Mouse (Mus musculus): Measurements from ENCODE around the gene Fkbp10.

Fkbp10 gene

DNA sequence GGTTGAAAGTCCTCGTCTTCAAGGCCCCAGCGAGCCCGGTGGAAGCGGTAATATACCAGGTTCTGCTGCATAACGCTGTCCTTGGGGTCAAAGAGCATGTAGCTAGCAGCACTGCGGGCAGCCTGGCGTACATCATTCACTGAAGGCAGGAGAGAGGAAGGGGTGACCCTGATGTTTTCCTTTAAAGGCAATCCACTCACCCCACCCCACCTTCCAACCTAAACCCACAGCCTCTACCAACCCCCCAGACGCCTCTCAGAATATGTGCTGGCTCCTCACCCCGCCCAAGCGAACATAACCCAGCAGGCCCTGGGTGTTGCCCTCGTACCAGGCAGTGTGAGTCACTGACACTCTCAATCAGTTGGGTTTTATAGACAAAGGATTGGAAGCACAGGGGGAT is 3.8 kb upstream of the Fkbp10 start:
- no peak for DNase-seq (ENCODE audit: low spot score)

DNA sequence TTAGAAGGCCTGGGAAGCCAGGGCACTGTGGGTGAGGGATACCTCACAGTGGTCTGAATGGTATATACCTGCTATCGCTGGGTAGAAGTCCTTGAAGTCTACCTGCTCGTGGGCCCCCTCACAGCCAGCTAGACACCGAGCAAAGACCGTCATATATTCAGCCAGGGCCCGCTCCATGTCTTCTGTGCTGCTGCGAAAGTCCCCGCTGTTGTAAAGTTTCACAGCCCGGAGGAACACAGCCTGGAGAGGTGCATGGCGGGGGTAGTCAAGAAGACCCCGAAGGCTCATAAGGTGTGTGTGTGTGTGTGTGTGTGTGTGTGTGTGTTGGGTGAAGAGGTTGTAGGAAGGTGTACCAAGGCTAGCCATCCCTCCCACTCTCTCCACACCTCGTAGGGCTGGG is 2.0 kb upstream of the Fkbp10 start:
- no peak for DNase-seq (ENCODE audit: low spot score)

- DNase-seq (ENCODE audit: low spot score): peak; percentile 86
Measured at GRCm38 (mm10) chr11:100414021-100414913, 1.2 kb upstream of the Fkbp10 start, which contains the start of gene P3h4. Gene P3h4, minus strand, starts transcription at chr11:100414836.

- no peak for DNase-seq (ENCODE audit: low spot score)
Measured at GRCm38 (mm10) chr11:100421537-100421936, 6.0 kb downstream of the Fkbp10 start.

DNA sequence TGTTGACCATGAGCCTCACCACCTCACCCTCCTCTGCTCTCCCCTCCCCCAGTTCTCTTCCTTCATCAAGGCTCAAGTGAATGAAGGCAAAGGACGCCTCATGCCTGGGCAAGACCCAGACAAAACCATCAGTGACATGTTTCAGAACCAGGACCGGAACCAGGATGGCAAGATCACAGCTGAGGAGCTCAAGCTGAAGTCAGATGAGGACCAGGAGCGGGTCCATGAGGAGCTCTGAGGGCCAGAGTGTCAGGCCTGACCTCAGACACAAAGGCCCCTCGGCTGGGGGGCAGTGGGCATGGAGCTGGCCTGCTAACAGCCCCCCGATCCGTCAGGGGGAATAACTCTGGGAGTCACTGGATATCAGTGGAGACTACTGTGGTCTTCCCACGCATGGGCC is 8.3 kb downstream of the Fkbp10 start:
- DNase-seq (ENCODE audit: low spot score): no peak

DNA sequence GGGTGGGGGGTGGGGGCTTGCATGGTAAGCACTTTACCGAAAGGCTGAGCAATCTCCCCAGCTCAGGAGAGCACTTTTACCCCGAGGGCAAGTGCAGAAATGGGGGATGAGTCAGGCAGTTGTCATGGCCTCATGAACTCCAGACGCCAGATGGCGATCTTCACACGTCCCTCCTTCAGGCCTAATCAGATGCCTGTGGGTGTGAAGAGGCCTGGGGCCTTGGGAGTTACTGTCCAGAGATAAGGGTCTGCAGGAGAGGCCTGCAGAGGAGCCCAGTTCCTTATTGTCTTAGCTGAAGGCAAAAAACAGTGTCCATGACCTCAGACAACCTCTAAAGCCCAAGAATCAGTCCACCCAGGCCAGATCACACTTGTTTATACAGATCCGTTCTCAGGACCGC is 10.4 kb downstream of the Fkbp10 start:
- peak; percentile 77 for DNase-seq (ENCODE audit: low spot score)

GRCm38 (mm10) chr11:100426820-100427219 is 11.3 kb downstream of the Fkbp10 start:
- no peak for DNase-seq (ENCODE audit: low spot score)

DNA sequence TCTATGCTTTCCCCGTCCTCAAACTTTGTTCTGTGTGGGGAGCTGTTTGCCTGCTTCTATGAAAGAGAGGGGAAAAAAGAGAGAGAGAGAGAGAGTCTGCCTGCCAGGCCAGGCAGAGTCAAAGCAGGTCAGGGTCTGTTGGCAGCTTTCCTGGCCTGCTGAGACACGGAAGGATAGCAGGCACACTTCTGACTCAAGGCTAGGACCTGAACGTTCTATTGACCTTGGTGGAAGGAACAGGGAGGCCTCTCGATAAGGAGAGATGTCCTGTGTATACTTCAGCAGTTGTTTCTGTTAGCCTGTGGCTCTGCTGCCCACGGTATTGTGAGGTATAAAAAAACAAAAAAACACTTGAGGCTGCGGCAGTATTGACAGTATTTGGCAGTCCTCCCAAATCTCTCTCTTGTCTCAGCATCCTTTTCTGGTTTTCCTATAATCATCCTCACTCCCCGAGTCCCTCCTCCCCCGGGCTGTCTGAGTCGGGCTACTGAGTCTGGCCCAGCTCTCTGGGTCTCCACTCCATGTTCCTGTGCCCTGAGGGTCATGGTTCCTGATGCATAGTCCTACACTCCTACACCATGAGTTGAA is 13.2 kb downstream of the Fkbp10 start:
- DNase-seq (ENCODE audit: low spot score): no peak

DNA sequence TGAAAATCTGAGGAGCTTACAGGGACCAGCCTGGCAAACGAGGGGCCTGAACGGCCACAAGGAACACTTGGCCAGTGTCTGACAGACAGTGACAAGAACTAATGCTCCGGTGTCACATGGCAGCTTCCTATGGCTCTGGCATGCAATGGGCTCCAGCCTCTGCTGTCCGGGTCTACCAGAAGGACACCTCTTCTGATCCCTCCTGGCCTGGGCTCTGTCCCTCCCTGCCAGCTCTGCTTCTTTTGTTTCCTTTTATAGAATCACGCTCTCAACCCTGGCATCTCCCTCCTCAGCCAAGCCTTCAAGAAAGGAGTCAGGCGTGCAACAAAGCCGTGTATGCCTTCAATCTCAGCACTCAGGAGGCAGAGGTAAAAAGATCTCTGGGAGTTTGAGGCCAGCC is 14.6 kb downstream of the Fkbp10 start:
- no peak for DNase-seq (ENCODE audit: low spot score)

GRCm38 (mm10) chr11:100432002-100432401 is 16.5 kb downstream of the Fkbp10 start:
- peak; percentile 47 for DNase-seq (ENCODE audit: low spot score)

DNA sequence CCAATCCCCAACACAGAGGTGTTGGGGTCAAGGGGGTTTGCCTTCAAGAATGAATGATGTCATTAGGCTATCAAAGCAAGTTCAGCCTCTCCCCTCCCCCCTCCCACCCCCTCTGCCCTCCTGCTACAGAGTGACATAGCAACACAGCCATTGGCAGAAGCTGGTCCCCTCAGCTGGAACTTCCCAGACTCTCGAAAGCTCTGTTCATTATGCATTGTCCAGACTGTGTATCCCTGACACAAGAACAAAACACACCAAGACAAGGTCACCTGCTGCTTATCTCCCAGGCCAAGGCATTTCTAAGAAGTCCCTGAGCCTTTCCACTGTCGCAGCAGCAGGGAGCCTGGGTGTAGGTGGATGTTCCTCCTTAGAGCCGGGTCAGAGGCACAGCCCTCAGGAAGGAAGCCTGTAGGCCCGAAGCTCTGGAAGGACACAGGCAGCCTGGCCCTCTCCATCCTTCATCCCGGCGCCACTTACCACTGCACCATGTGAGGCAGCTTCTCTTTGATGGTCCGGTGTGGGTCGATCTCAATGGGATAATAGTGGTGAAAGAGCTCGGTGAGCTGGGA is 20.3 kb downstream of the Fkbp10 start:
- DNase-seq (ENCODE audit: low spot score): no peak

GRCm38 (mm10) chr11:100437901-100438300 is 22.4 kb downstream of the Fkbp10 start:
- no peak for DNase-seq (ENCODE audit: low spot score)

DNA sequence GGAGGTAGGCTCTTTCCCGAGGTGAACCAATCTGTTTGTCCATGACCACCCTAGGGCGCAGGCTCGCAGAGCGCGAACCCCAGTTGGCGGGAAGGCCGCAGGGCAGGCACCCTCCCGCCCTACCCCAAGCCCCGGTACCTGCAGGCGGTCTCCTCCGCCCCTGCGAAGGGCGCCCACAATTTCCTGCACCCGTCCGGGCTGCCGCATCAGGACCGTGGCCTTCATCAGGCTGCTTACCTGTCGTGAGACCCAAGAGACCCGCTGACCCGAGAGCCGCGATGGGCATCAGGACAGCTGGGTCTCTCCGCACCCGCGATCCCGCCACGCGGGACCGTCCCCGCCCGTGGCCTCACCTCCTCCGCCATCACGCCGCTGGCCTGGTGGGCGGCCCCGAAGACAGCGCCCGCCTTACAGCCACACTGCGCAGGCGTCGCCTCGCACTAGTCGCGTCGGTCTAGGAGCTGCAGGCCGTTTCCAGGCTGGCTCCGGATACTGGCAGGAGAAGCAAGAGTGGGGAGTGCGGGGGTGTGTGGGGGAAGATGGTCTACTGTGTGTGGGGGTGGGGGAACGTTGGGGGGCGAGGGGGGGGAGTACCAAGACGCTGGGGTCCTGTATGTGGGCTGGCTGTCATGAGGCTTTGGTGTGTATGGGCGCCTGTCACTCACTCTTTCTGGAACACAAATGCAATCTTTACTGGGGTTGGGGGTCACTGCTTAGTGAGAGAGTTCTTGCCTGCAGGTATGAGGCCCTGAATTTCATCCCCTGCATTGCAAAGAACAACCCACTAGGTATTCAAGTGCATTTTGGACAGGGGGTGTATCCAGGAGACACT is 25.4 kb downstream of the Fkbp10 start:
- DNase-seq (ENCODE audit: low spot score): peak; percentile 87

DNA sequence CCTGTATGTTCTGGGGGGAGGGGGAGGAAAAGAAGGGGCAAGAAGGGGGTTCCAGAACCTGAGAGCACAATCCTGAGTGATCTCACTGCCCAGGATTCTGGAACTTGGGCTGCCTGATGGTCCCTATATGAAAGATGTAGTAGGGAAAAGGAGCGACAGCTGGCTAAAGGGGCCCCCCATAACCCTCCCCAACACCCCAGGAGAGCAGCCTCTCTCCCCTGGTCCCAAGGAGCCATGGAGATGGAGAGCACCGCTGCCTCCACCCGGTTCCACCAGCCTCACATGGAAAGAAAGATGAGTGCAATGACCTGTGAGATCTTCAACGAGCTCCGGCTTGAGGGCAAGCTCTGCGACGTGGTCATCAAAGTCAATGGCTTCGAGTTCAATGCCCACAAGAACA is 26.3 kb downstream of the Fkbp10 start, which contains the start of the genes Nt5c3b and Klhl10:
Gene Nt5c3b (minus strand): TSS at position 12 of the 400 bp plus-strand sequence.
Gene Klhl10 (plus strand): TSS at position 121 of the 400 bp plus-strand sequence.
- no peak for DNase-seq (ENCODE audit: low spot score)

GRCm38 (mm10) chr11:100442625-100443024 is 27.1 kb downstream of the Fkbp10 start:
- no peak for DNase-seq (ENCODE audit: low spot score)

DNA sequence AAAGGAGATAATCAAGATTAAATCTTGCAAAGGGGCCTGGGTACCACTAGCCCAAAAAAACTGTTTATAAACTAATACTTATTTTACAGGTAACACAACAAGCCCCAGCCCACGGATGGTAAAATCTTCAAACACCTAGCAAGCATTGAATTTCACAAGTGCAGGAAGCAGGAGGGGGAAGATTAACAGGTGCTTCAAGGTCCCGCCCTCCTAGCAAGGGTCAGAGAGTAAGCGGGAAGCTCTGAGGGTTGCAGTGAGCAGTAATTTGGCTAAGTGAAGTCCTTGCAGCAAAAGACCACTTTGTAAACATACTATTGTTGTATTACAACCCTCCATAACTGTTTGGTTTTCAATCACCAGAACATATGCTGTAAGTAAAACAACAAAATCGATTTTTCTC is 41.8 kb downstream of the Fkbp10 start:
- peak; percentile 19 for DNase-seq (ENCODE audit: low spot score)

DNA sequence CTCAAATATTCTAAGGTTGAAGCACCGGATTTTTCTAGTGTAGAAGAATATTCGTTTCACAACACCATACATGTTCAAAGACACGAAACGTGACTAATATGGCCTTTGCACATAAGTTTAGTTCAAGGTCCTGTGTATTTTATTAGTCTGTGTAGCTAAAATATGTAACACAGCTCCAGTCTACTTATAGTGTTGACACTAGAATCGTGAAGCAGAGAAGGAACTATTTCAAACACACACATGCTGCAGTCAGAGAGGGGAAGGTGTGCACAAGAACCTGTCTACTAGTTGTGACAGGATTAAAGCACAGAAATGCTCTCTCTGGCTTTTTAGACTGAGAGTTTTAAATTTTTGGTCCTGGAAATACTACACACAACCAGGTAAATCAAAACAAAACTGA is 42.2 kb downstream of the Fkbp10 start:
- DNase-seq (ENCODE audit: low spot score): no peak

- DNase-seq (ENCODE audit: low spot score): no peak
Measured at GRCm38 (mm10) chr11:100462699-100463098, 47.2 kb downstream of the Fkbp10 start.

GRCm38 (mm10) chr11:100465229-100465792 is 49.8 kb downstream of the Fkbp10 start:
- no peak for DNase-seq (ENCODE audit: low spot score)

- DNase-seq (ENCODE audit: low spot score): no peak
Measured at GRCm38 (mm10) chr11:100465833-100466232, 50.3 kb downstream of the Fkbp10 start.

- DNase-seq (ENCODE audit: low spot score): no peak
Measured at GRCm38 (mm10) chr11:100471352-100472196, 56.1 kb downstream of the Fkbp10 start.
